Mouse (Mus musculus): ENCODE measurements around the gene Prg2. TPM values are rescaled to one million over a fixed set of nuclear protein-coding genes. Genes with fewer than 3 reads are reported as not detected.

Gene Prg2
- polyA plus RNA-seq, 1 experiment from 2014 or later, result 0.48 TPM

DNA sequence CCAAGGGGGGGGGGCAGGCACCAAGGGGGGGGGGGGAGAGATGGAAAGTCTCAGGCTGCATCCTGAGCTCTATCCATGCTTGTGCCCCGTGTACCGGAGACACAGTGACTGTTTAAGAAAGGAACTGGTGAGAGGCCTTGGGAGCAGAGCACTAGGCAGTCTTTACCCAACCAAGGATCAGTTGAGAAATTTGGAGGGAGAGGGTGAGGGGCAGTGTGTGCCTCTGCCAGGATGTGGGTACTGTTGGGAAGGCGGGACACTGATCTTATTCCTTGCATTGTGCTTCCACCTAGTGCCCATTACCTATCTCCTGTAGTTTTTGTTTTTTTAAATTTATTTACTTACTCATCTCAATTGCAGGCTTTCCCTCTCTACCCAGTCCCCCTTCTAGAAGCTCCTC lies 45.9 kb downstream of the Prg2 start:
- no peaks in the 10 kb centered on the region for H3K36me3 ChIP-seq (ENCODE audit: control insufficient read depth, insufficient read depth, low read length)
- H3K4me1 ChIP-seq (ENCODE audit: control insufficient read depth, insufficient read depth, low read length), result no peaks in the 10 kb centered on the region
- H3K9ac ChIP-seq (ENCODE audit: low read length), result no peak overlapping the region
- DNase-seq (ENCODE audit: low spot score) (no peak), ATAC-seq (ENCODE audit: insufficient number of reproducible peaks, low FRiP score, low TSS enrichment, low read depth) (no peak)
- WGBS, result 87% methylated on average over 3 of the region's 3 CpGs
- H3K27me3 ChIP-seq (ENCODE audit: control insufficient read depth, insufficient read depth, low read length), result no peaks in the 10 kb centered on the region
- H3K4me3 ChIP-seq (ENCODE audit: low read depth, low read length), result no peak overlapping the region
- H3K27ac ChIP-seq (replicated peaks; ENCODE audit: low read depth, low read length), result no peak overlapping the region
- H3K4me2 ChIP-seq (ENCODE audit: low read depth, severe bottlenecking), result no peak overlapping the region
- H3K9me3 ChIP-seq (ENCODE audit: control insufficient read depth, low read length), result no peaks in the 10 kb centered on the region

DNA sequence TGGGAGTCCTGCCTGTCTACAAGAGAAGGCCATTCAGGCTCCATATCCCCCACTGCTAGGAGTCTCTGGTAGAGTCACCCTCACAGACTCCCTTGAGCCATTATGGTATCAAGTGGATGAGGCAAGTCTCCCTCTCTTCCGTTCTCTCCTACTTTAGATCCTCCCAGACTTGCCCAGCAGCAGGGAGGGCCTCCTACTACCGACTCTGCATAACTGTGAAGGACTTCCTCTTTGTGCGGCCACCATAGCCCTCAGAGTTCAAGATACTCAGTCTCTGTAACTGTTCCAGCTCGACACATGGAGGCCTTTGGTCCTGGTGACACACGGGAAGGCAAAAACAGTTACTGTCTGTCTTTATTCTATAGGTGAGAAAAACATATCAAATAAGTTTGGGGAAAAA lies 47.0 kb downstream of the Prg2 start:
- no peak for ATAC-seq (ENCODE audit: insufficient number of reproducible peaks, low FRiP score, low TSS enrichment, low read depth)
- Histone ChIP-seq H3K4me1 (ENCODE audit: control insufficient read depth, insufficient read depth, low read length) (no peaks in the 10 kb centered on the region), H3K9me3 (ENCODE audit: control insufficient read depth, low read length) (no peaks in the 10 kb centered on the region), H3K4me2 (ENCODE audit: low read depth, severe bottlenecking) (no peak overlapping the region), H3K9ac (ENCODE audit: low read length) (no peak overlapping the region), H3K4me3 (ENCODE audit: low read depth, low read length) (no peak overlapping the region), H3K27me3 (ENCODE audit: control insufficient read depth, insufficient read depth, low read length) (no peaks in the 10 kb centered on the region), H3K27ac (replicated peaks; ENCODE audit: low read depth, low read length) (no peak overlapping the region), H3K36me3 (ENCODE audit: control insufficient read depth, insufficient read depth, low read length) (no peaks in the 10 kb centered on the region)
- no peak for DNase-seq (ENCODE audit: low spot score)
- WGBS, result 78% methylated on average over 5 of the region's 5 CpGs

DNA sequence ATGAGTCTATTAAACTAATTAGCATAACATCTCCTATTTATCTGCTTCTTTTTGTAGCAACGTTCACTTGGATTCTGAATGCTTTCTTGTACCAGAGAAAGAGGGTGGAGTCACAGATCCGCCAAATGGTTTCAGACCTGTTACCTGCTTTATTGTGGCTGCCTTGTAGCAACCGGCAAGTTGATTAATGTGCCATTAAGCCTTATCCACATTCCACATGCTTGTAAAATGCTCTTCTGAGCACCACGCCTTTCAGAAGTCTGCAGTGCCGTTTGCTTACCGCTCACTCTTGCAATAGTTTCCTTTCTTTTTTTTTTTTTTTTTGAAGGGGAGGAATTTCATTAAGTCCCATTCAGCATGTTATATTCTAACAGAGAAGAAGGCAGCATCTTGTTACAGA lies 49.6 kb downstream of the Prg2 start:
- no peaks in the 10 kb centered on the region for H3K4me1 ChIP-seq (ENCODE audit: control insufficient read depth, insufficient read depth, low read length)
- H3K36me3 ChIP-seq (ENCODE audit: control insufficient read depth, insufficient read depth, low read length), result no peaks in the 10 kb centered on the region
- DNase-seq (ENCODE audit: low spot score) (no peak), ATAC-seq (ENCODE audit: insufficient number of reproducible peaks, low FRiP score, low TSS enrichment, low read depth) (no peak)
- H3K4me2 ChIP-seq (ENCODE audit: low read depth, severe bottlenecking), result no peak overlapping the region
- H3K27ac ChIP-seq (replicated peaks; ENCODE audit: low read depth, low read length), result no peak overlapping the region
- no peak overlapping the region for H3K4me3 ChIP-seq (ENCODE audit: low read depth, low read length)
- H3K9ac ChIP-seq (ENCODE audit: low read length), result no peak overlapping the region
- no peaks in the 10 kb centered on the region for H3K9me3 ChIP-seq (ENCODE audit: control insufficient read depth, low read length)
- WGBS, result 32% methylated on average over 6 of the region's 6 CpGs
- H3K27me3 ChIP-seq (ENCODE audit: control insufficient read depth, insufficient read depth, low read length), result no peaks in the 10 kb centered on the region

DNA sequence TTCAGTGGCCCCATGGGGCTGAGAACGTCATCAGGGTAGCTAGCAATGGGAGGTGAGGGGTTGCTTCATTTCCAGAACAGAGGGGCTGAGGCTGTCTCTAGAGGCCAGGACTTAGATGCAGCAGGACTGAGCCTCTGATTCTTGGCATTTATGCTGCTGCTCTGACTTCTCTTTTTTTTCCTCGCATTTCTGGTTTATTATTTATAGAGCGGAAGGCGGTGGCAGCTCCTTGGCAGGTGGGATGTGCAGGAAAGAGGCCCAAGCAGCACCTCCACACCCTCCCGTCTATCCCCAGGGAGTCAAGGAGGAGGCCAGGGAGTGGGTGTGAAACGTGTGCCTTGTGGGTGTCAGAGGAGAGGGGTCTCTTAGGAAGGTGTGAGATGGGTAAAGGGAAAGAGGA lies 50.7 kb downstream of the Prg2 start:
- Histone ChIP-seq H3K36me3 (ENCODE audit: control insufficient read depth, insufficient read depth, low read length) (no peaks in the 10 kb centered on the region), H3K9me3 (ENCODE audit: control insufficient read depth, low read length) (no peaks in the 10 kb centered on the region), H3K27ac (replicated peaks; ENCODE audit: low read depth, low read length) (no peak overlapping the region), H3K4me2 (ENCODE audit: low read depth, severe bottlenecking) (no peak overlapping the region), H3K9ac (ENCODE audit: low read length) (no peak overlapping the region), H3K27me3 (ENCODE audit: control insufficient read depth, insufficient read depth, low read length) (no peaks in the 10 kb centered on the region), H3K4me1 (ENCODE audit: control insufficient read depth, insufficient read depth, low read length) (no peaks in the 10 kb centered on the region), H3K4me3 (ENCODE audit: low read depth, low read length) (no peak overlapping the region)
- WGBS, result 67% methylated on average over 6 of the region's 6 CpGs
- DNase-seq (ENCODE audit: low spot score) (no peak), ATAC-seq (ENCODE audit: insufficient number of reproducible peaks, low FRiP score, low TSS enrichment, low read depth) (no peak)

DNA sequence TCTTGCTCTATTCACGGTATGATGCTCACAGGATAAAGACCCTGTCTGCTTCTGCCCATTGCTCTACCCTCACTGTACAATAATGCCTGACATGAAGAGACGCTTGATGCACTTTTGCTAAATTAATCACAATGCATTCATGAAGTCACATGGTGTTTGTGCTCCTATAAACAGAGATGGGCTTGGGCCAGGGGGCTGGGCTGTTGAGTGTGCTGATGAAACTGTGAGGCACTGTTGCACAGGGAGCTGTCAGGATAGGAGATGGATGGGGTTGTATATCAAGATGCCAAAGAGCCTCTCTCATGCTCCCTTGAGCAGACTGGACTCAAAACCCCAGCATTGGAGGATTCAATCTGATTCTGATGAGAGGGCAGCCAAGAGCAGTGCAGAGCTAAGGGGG lies 52.9 kb downstream of the Prg2 start:
- no peak overlapping the region for H3K4me3 ChIP-seq (ENCODE audit: low read depth, low read length)
- H3K9ac ChIP-seq (ENCODE audit: low read length), result no peak overlapping the region
- DNase-seq (ENCODE audit: low spot score) (no peak), ATAC-seq (ENCODE audit: insufficient number of reproducible peaks, low FRiP score, low TSS enrichment, low read depth) (no peak)
- H3K4me1 ChIP-seq (ENCODE audit: control insufficient read depth, insufficient read depth, low read length), result 0 out of 2 replicates have a peak, but pooled peaks cover 2% of the 10 kb centered on the region
- 81% methylated on average over 2 of the region's 2 CpGs for WGBS
- H3K27ac ChIP-seq (replicated peaks; ENCODE audit: low read depth, low read length), result no peak overlapping the region
- no peaks in the 10 kb centered on the region for H3K27me3 ChIP-seq (ENCODE audit: control insufficient read depth, insufficient read depth, low read length)
- no peaks in the 10 kb centered on the region for H3K36me3 ChIP-seq (ENCODE audit: control insufficient read depth, insufficient read depth, low read length)
- H3K4me2 ChIP-seq (ENCODE audit: low read depth, severe bottlenecking), result no peak overlapping the region
- no peaks in the 10 kb centered on the region for H3K9me3 ChIP-seq (ENCODE audit: control insufficient read depth, low read length)

Other genes with a start within 250 kb of the Prg2 start
- gene Ypel4, start 246.4 kb upstream of the Prg2 start, polyA plus RNA-seq (2014; fragmentation: Nextera tagmentation; extraction: Ambion mirVana), result 7.4 and 9.9 TPM in 2 replicates
- 4.6 and 6.1 TPM in 2 replicates for gene Gm19426, start 236.8 kb upstream of the Prg2 start, polyA plus RNA-seq (2014; fragmentation: Nextera tagmentation; extraction: Ambion mirVana)
- gene Serping1, start 205.0 kb upstream of the Prg2 start, polyA plus RNA-seq (2014; fragmentation: Nextera tagmentation; extraction: Ambion mirVana), result 12.4 and 13.3 TPM in 2 replicates
- gene Ube2l6, start 181.6 kb upstream of the Prg2 start, polyA plus RNA-seq (2014; fragmentation: Nextera tagmentation; extraction: Ambion mirVana), result 21.9 and 23.3 TPM in 2 replicates
- gene Smtnl1, start 157.8 kb upstream of the Prg2 start, polyA plus RNA-seq (2014; fragmentation: Nextera tagmentation; extraction: Ambion mirVana), result 0.10 and 0.32 TPM in 2 replicates
- gene Timm10, start 153.5 kb upstream of the Prg2 start, polyA plus RNA-seq (2014; fragmentation: Nextera tagmentation; extraction: Ambion mirVana), result 46.9 and 53.6 TPM in 2 replicates
- 36.0 and 37.8 TPM in 2 replicates for gene Slc43a1, start 141.6 kb upstream of the Prg2 start, polyA plus RNA-seq (2014; fragmentation: Nextera tagmentation; extraction: Ambion mirVana)
- 0.75 and 0.96 TPM in 2 replicates for gene Rtn4rl2, start 93.8 kb upstream of the Prg2 start, polyA plus RNA-seq (2014; fragmentation: Nextera tagmentation; extraction: Ambion mirVana)
- gene Slc43a3, start 43.9 kb upstream of the Prg2 start, polyA plus RNA-seq (2014; fragmentation: Nextera tagmentation; extraction: Ambion mirVana), result 31.6 and 31.7 TPM in 2 replicates
- not detected in 2 replicates for gene Prg3, start 7.8 kb downstream of the Prg2 start, polyA plus RNA-seq (2014; fragmentation: Nextera tagmentation; extraction: Ambion mirVana)
- gene Ssrp1, start 56.8 kb downstream of the Prg2 start, polyA plus RNA-seq (2014; fragmentation: Nextera tagmentation; extraction: Ambion mirVana), result 409 and 418 TPM in 2 replicates
- 0.76 and 1.4 TPM in 2 replicates for gene P2rx3, start 57.0 kb downstream of the Prg2 start, polyA plus RNA-seq (2014; fragmentation: Nextera tagmentation; extraction: Ambion mirVana)
- gene Tnks1bp1, start 67.6 kb downstream of the Prg2 start, polyA plus RNA-seq (2014; fragmentation: Nextera tagmentation; extraction: Ambion mirVana), result 6.7 and 7.0 TPM in 2 replicates
- 33.4 and 34.9 TPM in 2 replicates for gene Aplnr, start 155.8 kb downstream of the Prg2 start, polyA plus RNA-seq (2014; fragmentation: Nextera tagmentation; extraction: Ambion mirVana)
- gene Lrrc55, start 216.7 kb downstream of the Prg2 start, polyA plus RNA-seq (2014; fragmentation: Nextera tagmentation; extraction: Ambion mirVana), result 0.37 and 0.41 TPM in 2 replicates

Measured in limb, embryonic 11.5 days (tissue).